Mouse (Mus musculus): ENCODE measurements around the gene Zdhhc14. TPM values are rescaled to one million over a fixed set of nuclear protein-coding genes. Genes with fewer than 3 reads are reported as not detected.

Gene Zdhhc14
- polyA plus RNA-seq, 1 experiment from 2014 or later: 13.4 TPM

DNA sequence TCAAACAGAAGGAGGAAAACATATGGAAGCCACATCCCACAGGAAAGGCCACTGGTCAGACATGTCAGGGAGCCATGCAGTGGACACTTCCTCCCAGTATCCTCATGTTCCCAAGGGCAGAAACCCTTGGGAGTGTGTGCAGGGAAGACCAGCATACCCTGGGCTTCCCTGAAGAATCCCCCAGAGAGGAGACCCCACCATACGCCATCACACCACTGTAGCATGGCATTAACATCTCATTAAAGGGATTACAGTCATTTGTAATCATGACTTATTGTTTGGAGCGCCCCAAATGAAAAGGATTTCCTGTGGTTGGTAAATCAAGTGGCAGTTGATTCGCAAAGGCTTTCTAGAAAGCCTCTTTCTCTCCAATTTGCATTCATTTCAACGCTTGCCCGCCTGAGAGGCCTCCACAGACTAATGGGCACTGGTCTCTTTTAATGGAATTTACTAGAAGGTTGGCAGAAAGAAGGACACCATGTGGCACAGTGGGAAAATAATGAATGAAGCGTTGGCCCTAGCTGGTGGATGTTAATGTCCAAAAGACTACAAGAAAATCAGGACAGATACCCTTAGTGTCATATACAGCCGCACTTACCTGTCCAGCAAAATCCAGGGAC, 226.5 kb downstream of the Zdhhc14 start:
- H3K4me3 ChIP-seq (replicated peaks): no peak overlapping the region
- ATAC-seq (ENCODE audit: low FRiP score): no peak
- no peak overlapping the region for H3K27ac ChIP-seq (replicated peaks)
- 34% methylated on average over 7 of the region's 7 CpGs for WGBS
- no peaks in the 10 kb centered on the region for H3K36me3 ChIP-seq
- no peak overlapping the region for H3K9ac ChIP-seq (replicated peaks)
- no peaks in the 10 kb centered on the region for H3K27me3 ChIP-seq (replicated peaks)
- no peaks in the 10 kb centered on the region for H3K4me1 ChIP-seq
- H3K4me2 ChIP-seq: no peak overlapping the region
- no peaks in the 10 kb centered on the region for H3K9me3 ChIP-seq (replicated peaks)

DNA sequence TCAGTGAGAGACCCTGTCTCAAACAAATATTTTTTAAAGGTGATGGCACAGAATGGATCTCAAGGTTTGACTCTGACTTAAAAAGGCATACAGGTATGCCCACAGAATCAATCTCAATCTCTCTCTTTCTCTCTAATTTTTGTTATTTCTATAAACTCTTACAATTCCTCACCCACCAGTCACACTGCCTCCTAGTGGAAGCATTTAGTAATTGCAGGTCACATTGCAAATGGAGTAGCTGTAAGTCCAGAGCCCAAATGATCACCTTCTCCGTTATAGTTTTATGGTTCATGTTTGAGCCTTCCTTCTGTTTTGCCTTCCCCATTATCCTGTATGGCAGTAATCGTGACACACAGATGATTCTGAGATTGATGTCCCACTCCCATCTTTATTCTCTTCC, 230.4 kb downstream of the Zdhhc14 start:
- Histone ChIP-seq H3K27ac (replicated peaks) (no peak overlapping the region), H3K4me2 (no peak overlapping the region)

DNA sequence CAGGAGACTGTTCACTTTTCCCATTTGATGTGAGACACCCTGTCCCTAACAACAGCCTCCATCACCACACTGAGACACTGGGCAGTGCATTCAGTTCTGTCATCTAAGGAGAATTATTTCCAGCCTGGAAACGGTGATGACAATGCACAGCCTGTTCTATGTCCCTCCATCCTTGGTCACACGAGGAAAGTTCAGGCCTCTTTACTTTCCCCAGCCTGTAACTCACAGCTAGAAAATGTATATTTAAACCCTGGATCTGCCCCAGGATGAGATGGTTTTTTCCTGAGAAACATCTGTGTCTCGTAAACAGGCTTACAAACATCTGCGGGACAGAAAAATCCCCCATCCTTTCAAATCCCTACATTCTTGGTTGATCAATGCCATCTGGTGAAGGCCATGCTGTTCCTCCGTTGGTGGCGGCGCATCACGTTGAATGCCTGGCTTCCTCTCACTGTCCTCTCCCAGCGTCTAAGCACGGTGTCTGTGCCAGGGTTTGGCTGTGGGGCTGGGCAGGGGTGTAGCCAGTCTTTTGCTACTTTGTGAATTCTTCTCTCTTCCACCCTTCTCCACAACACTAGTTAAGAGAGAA, 231.3 kb downstream of the Zdhhc14 start:
- Histone ChIP-seq H3K4me3 (replicated peaks) (no peak overlapping the region), H3K9ac (replicated peaks) (no peak overlapping the region), H3K27ac (replicated peaks) (no peak overlapping the region), H3K4me2 (no peak overlapping the region), H3K4me1 (no peaks in the 10 kb centered on the region), H3K27me3 (replicated peaks) (no peaks in the 10 kb centered on the region), H3K36me3 (no peaks in the 10 kb centered on the region), H3K9me3 (replicated peaks) (no peaks in the 10 kb centered on the region)
- no peak for ATAC-seq (ENCODE audit: low FRiP score)
- 77% methylated on average over 10 of the region's 10 CpGs for WGBS

More for the DNA sequence above, 230.4 kb downstream of the Zdhhc14 start:
- 85% methylated on average over 2 of the region's 2 CpGs for WGBS
- Histone ChIP-seq H3K27me3 (replicated peaks) (no peaks in the 10 kb centered on the region), H3K4me1 (no peaks in the 10 kb centered on the region), H3K36me3 (no peaks in the 10 kb centered on the region), H3K9me3 (replicated peaks) (no peaks in the 10 kb centered on the region), H3K9ac (replicated peaks) (no peak overlapping the region), H3K4me3 (replicated peaks) (no peak overlapping the region)
- no peak for ATAC-seq (ENCODE audit: low FRiP score)

DNA sequence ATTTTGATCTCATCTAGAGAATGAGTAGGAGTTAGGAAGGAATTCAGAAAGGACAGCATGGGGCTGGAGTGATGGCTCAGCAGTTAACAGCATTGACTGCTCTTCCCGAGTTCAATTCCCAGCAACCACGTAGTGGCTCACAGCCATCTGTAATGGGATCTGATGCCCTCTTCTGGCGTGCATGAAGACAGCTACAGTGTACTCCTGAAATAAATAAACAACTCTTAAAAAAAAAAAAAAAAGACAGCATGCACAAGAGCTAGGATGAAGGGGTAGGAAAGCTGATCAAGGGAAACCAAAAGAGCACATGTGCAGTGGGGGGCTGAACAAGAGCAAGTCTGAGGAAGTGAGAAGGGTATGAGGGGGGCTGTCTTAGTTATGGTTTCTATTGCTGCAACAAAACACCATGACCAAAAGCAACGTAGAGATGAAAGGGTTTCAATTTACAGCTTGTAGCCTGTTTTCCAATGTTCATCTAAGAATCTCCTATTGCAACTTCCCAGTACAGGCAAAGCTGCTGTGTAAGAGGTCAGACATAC, 237.3 kb downstream of the Zdhhc14 start:
- Histone ChIP-seq H3K4me1 (no peaks in the 10 kb centered on the region), H3K36me3 (peaks cover 4% of the 10 kb centered on the region), H3K27me3 (replicated peaks) (no peaks in the 10 kb centered on the region), H3K9ac (replicated peaks) (no peak overlapping the region), H3K9me3 (replicated peaks) (no peaks in the 10 kb centered on the region), H3K4me2 (no peak overlapping the region), H3K27ac (replicated peaks) (no peak overlapping the region), H3K4me3 (replicated peaks) (no peak overlapping the region)
- WGBS: 50% methylated on average over 4 of the region's 4 CpGs
- ATAC-seq (ENCODE audit: low FRiP score): no peak

DNA sequence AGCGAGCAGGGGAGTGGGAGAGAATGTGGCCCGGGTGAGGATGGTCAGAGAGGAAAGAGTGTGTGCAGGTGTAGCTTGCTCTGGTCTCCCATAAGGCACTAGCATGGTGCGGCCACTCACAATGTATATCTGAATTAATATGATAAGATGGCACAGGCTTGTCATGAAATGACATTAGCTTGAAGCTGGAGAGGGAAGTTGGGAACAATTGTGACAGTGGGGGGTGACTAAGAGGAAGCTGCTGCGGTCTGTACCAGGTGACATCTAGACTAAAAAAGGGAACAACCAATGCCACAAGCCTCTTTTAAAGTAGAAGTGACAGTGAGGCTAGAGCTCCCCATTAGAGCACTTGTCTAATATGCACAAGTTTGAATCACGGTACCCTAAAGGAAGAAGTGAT, 238.2 kb downstream of the Zdhhc14 start:
- Histone ChIP-seq H3K27ac (replicated peaks) (no peak overlapping the region), H3K4me1 (no peaks in the 10 kb centered on the region), H3K9me3 (replicated peaks) (no peaks in the 10 kb centered on the region), H3K9ac (replicated peaks) (no peak overlapping the region), H3K4me2 (no peak overlapping the region), H3K27me3 (replicated peaks) (no peaks in the 10 kb centered on the region), H3K36me3 (peaks cover 4% of the 10 kb centered on the region), H3K4me3 (replicated peaks) (no peak overlapping the region)
- no peak for ATAC-seq (ENCODE audit: low FRiP score)
- 92% methylated on average over 5 of the region's 5 CpGs for WGBS

DNA sequence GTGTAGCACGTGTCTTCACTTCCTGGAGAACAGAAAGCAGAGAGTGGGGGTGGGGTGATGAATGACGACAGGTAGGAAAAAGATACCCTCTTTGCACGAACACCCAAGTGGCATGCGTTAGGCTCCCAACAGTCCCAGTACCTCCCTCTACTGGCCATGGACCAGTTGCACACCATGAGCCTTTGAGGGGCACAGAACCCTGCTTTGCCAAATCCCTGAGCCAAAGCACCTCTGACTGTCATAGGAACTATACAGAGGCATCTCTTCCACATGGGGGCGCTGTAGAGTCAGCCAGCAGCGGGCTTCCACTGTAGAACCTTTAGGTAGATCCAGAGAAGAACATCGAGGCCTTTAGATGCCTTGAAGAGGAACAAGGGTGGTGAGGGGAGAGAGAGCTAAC, 241.0 kb downstream of the Zdhhc14 start:
- 31% methylated on average over 7 of the region's 7 CpGs for WGBS
- H3K27me3 ChIP-seq (replicated peaks): no peaks in the 10 kb centered on the region
- peaks cover 4% of the 10 kb centered on the region for H3K36me3 ChIP-seq
- H3K9ac ChIP-seq (replicated peaks): no peak overlapping the region
- H3K4me2 ChIP-seq: no peak overlapping the region
- no peak for ATAC-seq (ENCODE audit: low FRiP score)
- H3K4me3 ChIP-seq (replicated peaks): no peak overlapping the region
- no peaks in the 10 kb centered on the region for H3K9me3 ChIP-seq (replicated peaks)
- no peak overlapping the region for H3K27ac ChIP-seq (replicated peaks)
- H3K4me1 ChIP-seq: no peaks in the 10 kb centered on the region

DNA sequence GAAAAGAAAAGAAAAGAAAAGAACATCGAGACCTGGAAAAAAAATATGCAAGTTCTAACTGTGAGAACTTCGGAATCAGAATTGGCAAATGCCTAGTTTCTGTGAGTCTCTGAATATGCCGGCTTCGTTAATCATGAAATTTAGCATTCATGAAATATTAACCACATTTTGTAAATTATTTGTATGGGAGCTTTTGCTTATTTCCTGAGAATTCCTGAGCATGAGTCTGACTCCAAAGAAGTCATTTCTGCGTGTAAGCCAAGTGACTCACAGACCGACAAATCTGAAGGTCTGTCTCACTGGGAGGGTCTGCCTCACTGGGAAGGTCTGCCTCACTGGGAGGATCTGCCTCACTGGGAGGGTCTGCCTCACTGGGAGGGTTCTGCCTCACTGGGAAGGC, 248.7 kb downstream of the Zdhhc14 start:
- H3K27me3 ChIP-seq (replicated peaks): no peaks in the 10 kb centered on the region
- WGBS: 93% methylated on average over 6 of the region's 6 CpGs
- no peak overlapping the region for H3K9ac ChIP-seq (replicated peaks)
- peaks cover 7% of the 10 kb centered on the region for H3K36me3 ChIP-seq
- no peak overlapping the region for H3K4me3 ChIP-seq (replicated peaks)
- no peaks in the 10 kb centered on the region for H3K4me1 ChIP-seq
- no peaks in the 10 kb centered on the region for H3K9me3 ChIP-seq (replicated peaks)
- ATAC-seq (ENCODE audit: low FRiP score): no peak
- no peak overlapping the region for H3K27ac ChIP-seq (replicated peaks)
- H3K4me2 ChIP-seq: no peak overlapping the region

DNA sequence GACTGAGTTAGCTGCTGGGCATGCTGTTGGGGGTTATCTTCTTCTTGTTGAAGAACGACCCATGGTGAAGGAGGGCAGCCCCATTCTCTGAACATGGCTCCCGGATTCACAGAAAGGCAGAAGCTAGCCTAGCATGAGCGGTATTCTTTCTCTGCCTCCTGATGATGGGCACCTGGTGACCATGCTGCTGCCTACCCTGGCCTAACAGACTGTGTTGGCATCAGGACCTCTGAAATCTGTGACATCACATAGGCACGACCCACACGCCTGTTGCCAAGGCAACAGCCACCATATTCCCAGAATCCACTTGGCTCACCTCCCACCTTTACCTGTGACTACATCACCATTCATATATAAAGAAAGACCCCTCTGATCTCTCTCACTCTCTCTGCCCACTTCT, 251.7 kb downstream of the Zdhhc14 start:
- no peak for ATAC-seq (ENCODE audit: low FRiP score)
- Histone ChIP-seq H3K4me2 (no peak overlapping the region), H3K27me3 (replicated peaks) (no peaks in the 10 kb centered on the region), H3K4me1 (no peaks in the 10 kb centered on the region), H3K9me3 (replicated peaks) (no peaks in the 10 kb centered on the region), H3K9ac (replicated peaks) (no peak overlapping the region), H3K27ac (replicated peaks) (no peak overlapping the region), H3K4me3 (replicated peaks) (no peak overlapping the region), H3K36me3 (peaks cover 7% of the 10 kb centered on the region)
- 92% methylated on average over 5 of the region's 5 CpGs for WGBS

DNA sequence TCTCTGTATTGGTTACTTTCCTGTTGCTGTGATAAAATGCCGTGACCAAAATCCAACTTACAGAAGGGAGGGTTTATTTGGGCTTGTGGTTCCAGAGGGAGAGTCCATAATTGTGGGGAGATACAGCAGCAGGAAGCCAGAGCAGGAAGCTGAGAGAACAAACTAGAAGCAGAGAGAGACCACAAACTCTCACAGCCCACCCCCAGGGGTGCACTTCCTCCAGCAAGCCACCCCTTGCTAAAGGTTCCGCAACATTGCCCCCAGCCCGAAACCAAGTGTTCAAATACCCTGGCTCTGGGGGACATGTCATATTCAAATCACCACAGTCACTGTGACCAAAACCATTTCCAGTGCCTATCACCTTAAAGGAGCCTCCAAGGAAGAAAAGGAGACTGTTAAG, 254.0 kb downstream of the Zdhhc14 start:
- H3K27me3 ChIP-seq (replicated peaks): no peaks in the 10 kb centered on the region
- no peaks in the 10 kb centered on the region for H3K4me1 ChIP-seq
- H3K9me3 ChIP-seq (replicated peaks): no peaks in the 10 kb centered on the region
- ATAC-seq (ENCODE audit: low FRiP score): no peak
- 88% methylated on average over 3 of the region's 3 CpGs for WGBS
- H3K36me3 ChIP-seq: peaks cover 4% of the 10 kb centered on the region
- no peak overlapping the region for H3K9ac ChIP-seq (replicated peaks)
- H3K4me3 ChIP-seq (replicated peaks): no peak overlapping the region
- H3K4me2 ChIP-seq: no peak overlapping the region
- H3K27ac ChIP-seq (replicated peaks): no peak overlapping the region

DNA sequence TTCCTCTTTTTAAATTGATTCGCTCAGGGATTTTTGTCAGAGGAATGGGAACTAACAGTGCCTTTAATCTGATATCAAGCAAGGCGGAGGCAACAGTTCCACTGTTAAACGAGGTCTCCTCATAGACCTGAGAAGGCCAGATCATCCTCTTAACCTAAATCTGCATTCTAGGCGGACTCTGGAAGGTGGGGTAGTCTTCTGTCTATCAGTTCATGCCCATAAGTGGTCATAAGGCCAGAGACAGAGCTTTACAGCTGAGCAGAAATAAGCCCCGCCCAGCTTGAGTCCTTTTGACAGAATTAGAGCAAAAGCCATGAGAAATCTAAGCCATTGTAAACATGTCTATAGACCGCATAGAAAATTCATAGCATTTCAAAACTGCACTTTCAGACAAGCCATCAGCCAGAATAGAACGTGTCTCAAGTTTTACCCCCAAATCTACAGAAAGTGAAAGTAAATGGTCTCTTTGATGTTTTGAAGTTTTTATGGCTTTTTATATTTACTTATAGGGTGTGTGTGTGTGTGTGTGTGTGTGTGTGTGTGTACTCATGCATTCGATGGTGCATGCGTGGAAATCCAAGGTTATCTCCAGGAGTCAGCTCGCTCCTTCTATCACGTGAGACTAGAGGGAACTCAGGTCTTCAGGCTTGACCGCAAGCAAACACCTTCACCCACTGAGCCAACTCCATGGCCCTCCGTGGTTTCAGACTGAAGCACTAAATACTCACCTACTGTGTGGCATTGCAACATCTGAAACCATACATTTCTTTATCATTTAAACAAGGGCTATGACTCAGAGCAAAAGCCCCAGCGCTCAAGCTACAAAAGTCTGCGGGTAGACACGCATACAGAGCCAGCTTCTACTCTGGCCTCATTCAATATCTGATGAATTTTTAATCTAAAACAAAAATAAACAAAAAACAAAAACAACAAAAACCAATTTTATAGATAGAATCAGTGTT, 255.5 kb downstream of the Zdhhc14 start:
- Histone ChIP-seq H3K9ac (replicated peaks) (no peak overlapping the region), H3K9me3 (replicated peaks) (no peaks in the 10 kb centered on the region), H3K27me3 (replicated peaks) (no peaks in the 10 kb centered on the region), H3K4me1 (peaks cover 4% of the 10 kb centered on the region), H3K27ac (replicated peaks) (no peak overlapping the region), H3K36me3 (no peaks in the 10 kb centered on the region), H3K4me2 (no peak overlapping the region), H3K4me3 (replicated peaks) (no peak overlapping the region)
- WGBS: 81% methylated on average over 16 of the region's 16 CpGs
- ATAC-seq (ENCODE audit: low FRiP score): no peak

DNA sequence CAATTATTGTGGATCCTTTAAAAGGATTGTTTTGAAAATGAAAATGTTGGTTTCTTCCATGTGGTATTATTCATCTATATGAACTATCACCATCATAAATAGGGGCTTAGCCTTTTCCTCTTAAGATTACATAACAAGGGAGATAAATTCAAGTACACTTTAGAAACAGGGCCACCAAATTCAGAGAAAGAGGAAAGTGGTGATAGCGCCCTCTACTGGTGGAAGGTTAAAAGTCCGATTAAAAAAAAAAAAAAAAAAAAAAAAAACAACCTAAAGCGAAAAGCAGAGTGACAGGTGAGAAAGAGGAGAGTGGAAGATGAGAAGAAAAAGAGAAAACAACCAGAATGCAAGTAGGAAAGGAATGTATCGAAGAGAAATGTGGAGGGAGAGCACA, 256.1 kb downstream of the Zdhhc14 start:
- H3K9ac ChIP-seq (replicated peaks): no peak overlapping the region
- no peak overlapping the region for H3K27ac ChIP-seq (replicated peaks)
- ATAC-seq (ENCODE audit: low FRiP score): no peak
- no peak overlapping the region for H3K4me3 ChIP-seq (replicated peaks)
- H3K9me3 ChIP-seq (replicated peaks): no peaks in the 10 kb centered on the region
- 11% methylated on average over 4 of the region's 4 CpGs for WGBS
- H3K4me1 ChIP-seq: peaks cover 8% of the 10 kb centered on the region
- no peak overlapping the region for H3K4me2 ChIP-seq
- H3K27me3 ChIP-seq (replicated peaks): no peaks in the 10 kb centered on the region
- H3K36me3 ChIP-seq: no peaks in the 10 kb centered on the region

DNA sequence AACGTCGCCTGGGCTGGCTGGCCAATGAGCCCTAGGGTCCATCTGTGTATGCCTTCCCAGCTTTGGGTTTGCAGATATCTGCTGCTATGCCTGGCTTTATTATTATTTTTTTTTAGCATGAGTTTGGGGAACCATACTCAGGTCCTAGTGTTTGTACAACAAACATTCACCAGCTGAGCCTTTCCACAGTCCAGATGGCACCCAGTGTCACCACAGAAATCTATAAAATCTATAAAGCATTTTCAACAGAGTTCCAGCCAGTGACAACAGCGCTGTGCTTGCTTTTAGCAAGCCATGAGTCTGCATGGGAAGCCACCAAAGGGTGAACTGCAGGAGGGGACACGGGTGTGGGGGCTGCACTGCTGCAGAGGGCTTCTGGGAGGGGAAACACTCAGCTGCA, 257.9 kb downstream of the Zdhhc14 start:
- H3K4me1 ChIP-seq: peaks cover 8% of the 10 kb centered on the region
- ATAC-seq (ENCODE audit: low FRiP score): no peak
- H3K36me3 ChIP-seq: no peaks in the 10 kb centered on the region
- H3K9ac ChIP-seq (replicated peaks): no peak overlapping the region
- WGBS: 81% methylated on average over 4 of the region's 4 CpGs
- no peak overlapping the region for H3K4me3 ChIP-seq (replicated peaks)
- H3K4me2 ChIP-seq: no peak overlapping the region
- no peaks in the 10 kb centered on the region for H3K27me3 ChIP-seq (replicated peaks)
- no peaks in the 10 kb centered on the region for H3K9me3 ChIP-seq (replicated peaks)
- no peak overlapping the region for H3K27ac ChIP-seq (replicated peaks)
